Comparison of ENCODE assay signal across 23 mouse cellular contexts in genomic region chr9:75328047-75328446, GRCm38 (mm10). TPM values are rescaled to one million over a fixed set of nuclear protein-coding genes. Genes with fewer than 3 reads are reported as not detected.
DNase-seq lines count a peak whose midpoint lies in the region; TF ChIP-seq lines count a peak whose summit lies in the region.
"Had no signal": no experiment of that assay in that cellular context is flagged by ENCODE, and none has a peak within 500 bp of the region (broad histone marks: within the 10 kb centered on the region; RNA-seq: fewer than 3 reads in every experiment).

No protein-coding gene starts in this region.

- H3K4me3 ChIP-seq in CH12.LX (replicated peaks in 1 of 3; ENCODE audit: low read depth in 2 of 3, low read length in 2 of 3, poor library complexity in 1 of 3) = no peak overlapping the region
- H3K4me3 ChIP-seq in midbrain, embryonic 10.5 days = no peak overlapping the region

- no peak for TF ChIP-seq CTCF in CH12.LX (conservative IDR thresholded peaks at IDR 0.05 in 1 of 2, IDR thresholded peaks at IDR 0.05 in 1 of 2; ENCODE audit: low read depth in 2 of 2, low read length in 2 of 2)

- no peak for TF ChIP-seq RAD21 in CH12.LX (IDR thresholded peaks at IDR 0.05; ENCODE audit: low read depth, low read length)

- WGBS in midbrain, embryonic 10.5 days = 96% methylated on average over 3 of the region's 3 CpGs

- no peaks in the 10 kb centered on the region for H3K9me3 ChIP-seq in CH12.LX (replicated peaks; ENCODE audit: low read length)
- H3K9me3 ChIP-seq in midbrain, embryonic 10.5 days (replicated peaks) = no peaks in the 10 kb centered on the region
- H3K9me3 ChIP-seq: G1E had no signal

- no peak overlapping the region for H3K27ac ChIP-seq in CH12.LX (ENCODE audit: insufficient read depth, low read depth)
- H3K27ac ChIP-seq in midbrain, embryonic 10.5 days (replicated peaks) = no peak overlapping the region

- no peak for TF ChIP-seq POLR2A in CH12.LX (IDR thresholded peaks at IDR 0.05; ENCODE audit: low read depth, low read length)

- H3K79me2 ChIP-seq in CH12.LX (replicated peaks; ENCODE audit: control insufficient read depth, extremely low read depth, insufficient read depth, poor library complexity, severe bottlenecking) = no peaks in the 10 kb centered on the region

- peaks cover 0 to 4% of the 10 kb centered on the region in 2 experiments for H3K36me3 ChIP-seq in CH12.LX (replicated peaks in 1 of 2; ENCODE audit: control insufficient read depth in 1 of 2, insufficient read depth in 1 of 2, low read length in 1 of 2)
- H3K36me3 ChIP-seq in splenic B cell, adult 2 months (ENCODE audit: control insufficient read depth, insufficient read depth, low read length, poor library complexity, severe bottlenecking) = no peaks in the 10 kb centered on the region
- peaks cover 57% of the 10 kb centered on the region for H3K36me3 ChIP-seq in midbrain, embryonic 10.5 days
- H3K36me3 ChIP-seq: G1E had no signal

- H3K4me1 ChIP-seq in CH12.LX (ENCODE audit: control insufficient read depth in 1 of 2, insufficient read depth in 2 of 2) = peaks cover 6 to 36% of the 10 kb centered on the region in 2 experiments
- no peaks in the 10 kb centered on the region for H3K4me1 ChIP-seq in midbrain, embryonic 10.5 days

- no peak overlapping the region for H3K4me2 ChIP-seq in CH12.LX (ENCODE audit: insufficient read depth, low read depth, poor library complexity, severe bottlenecking)

- DNase-seq in A20 (ENCODE audit: low read depth, low spot score) (peak; percentile 84), CH12.LX (ENCODE audit: extremely low read depth) (peak; percentile 62)
- peak; percentile 37 for DNase-seq in splenic B cell, adult 2 months (ENCODE audit: low read depth, low spot score)
- DNase-seq in natural killer cell, adult 2 months (ENCODE audit: low spot score in 2 of 2) = no peak
- DNase-seq in midbrain, embryonic 10.5 days (ENCODE audit: low spot score) = no peak
- DNase-seq in thymus, postnatal 10 days (ENCODE audit: low spot score in 2 of 2) = no peak
- DNase-seq: adrenal gland, adult 2 months; adrenal gland, adult 8-10 months; adrenal gland, postnatal 10 days; adrenal gland, postnatal 14 days; adrenal gland, postnatal 25 days; adrenal gland, postnatal 36 days; B cell, adult 2 months; cerebellum, adult 11 months; cerebellum, adult 11-12 months; cerebellum, adult 18-20 months; cerebellum, adult 2 months; cerebellum, adult 8-10 months had no signal

- no peaks in the 10 kb centered on the region for H3K27me3 ChIP-seq in CH12.LX (replicated peaks)
- H3K27me3 ChIP-seq in splenic B cell, adult 2 months (ENCODE audit: control insufficient read depth, insufficient read depth, low read length, poor library complexity, severe bottlenecking) = no peaks in the 10 kb centered on the region
- H3K27me3 ChIP-seq in midbrain, embryonic 10.5 days (ENCODE audit: low read depth, poor library complexity, severe bottlenecking) = no peaks in the 10 kb centered on the region
- H3K27me3 ChIP-seq: Patski had no signal

- H3K9ac ChIP-seq in CH12.LX (ENCODE audit: insufficient read depth, low read depth) = no peak overlapping the region

- TF ChIP-seq EP300 in CH12.LX (IDR thresholded peaks at IDR 0.05; ENCODE audit: low read length) = peak; percentile 21; the same call in 1 of the 2 replicates

- in situ Hi-C loops in CH12.LX (cut with MboI; ENCODE audit: low pct_ligation_motif_present, low pct_unique_long_range_greater_than_20kb, low sequenced_read_pairs) = no loop called here

- dilution Hi-C loops in CH12.LX (cut with MboI; ENCODE audit: extremely low pct_ligation_motif_present, extremely low pct_unique_long_range_greater_than_20kb, low sequenced_read_pairs) = no loop called here

TF ChIP-seq in CH12.LX, 34 proteins besides CTCF, POLR2A, EP300 and RAD21:
- TF ChIP-seq ZC3H11A (IDR thresholded peaks at IDR 0.05; ENCODE audit: low read depth, low read length) (no peak), MAX (IDR thresholded peaks at IDR 0.05; ENCODE audit: low read length) (no peak), BHLHE40 (IDR thresholded peaks at IDR 0.05; ENCODE audit: low read depth, low read length) (peak; percentile 68), USF1 (IDR thresholded peaks at IDR 0.05; ENCODE audit: low read depth, low read length) (no peak), USF2 (conservative IDR thresholded peaks at IDR 0.05; ENCODE audit: low read depth, low read length) (no peak), GABPA (IDR thresholded peaks at IDR 0.05; ENCODE audit: insufficient replicate concordance, low read depth, low read length) (no peak), TBP (conservative IDR thresholded peaks at IDR 0.05; ENCODE audit: low read depth, low read length) (no peak), MAZ (IDR thresholded peaks at IDR 0.05; ENCODE audit: low read depth, low read length) (no peak), KAT2A (IDR thresholded peaks at IDR 0.05; ENCODE audit: insufficient replicate concordance, low read length) (no peak), ETS1 (conservative IDR thresholded peaks at IDR 0.05; ENCODE audit: low read depth, low read length) (peak; percentile 72), MEF2A (IDR thresholded peaks at IDR 0.05; ENCODE audit: borderline replicate concordance, low read depth, low read length) (no peak), HCFC1 (IDR thresholded peaks at IDR 0.05; ENCODE audit: low read depth, low read length) (no peak), TCF12 (IDR thresholded peaks at IDR 0.05; ENCODE audit: low read depth, low read length) (peak; percentile 53; the same call in 1 of the 2 replicates)

RNA-seq across cellular contexts. Expression of gene Bcl2l10, which starts 19.5 kb away (rescaled TPM):
- total RNA-seq in CH12.LX (2012; rRNA removed) (not detected in 2 replicates), CH12.LX (2014; rRNA removed) (not detected in 2 replicates)
- polyA plus RNA-seq in CH12.LX (2012; ENCODE audit: insufficient read length, low read depth) = not detected in 2 replicates
- not detected in 2 replicates for polyA plus RNA-seq in midbrain, embryonic 10.5 days (2016; fragmentation: Nextera tagmentation; extraction: Ambion mirVana)
- total RNA-seq: adrenal gland, postnatal 14 days; adrenal gland, postnatal 25 days; MEL had no signal
- polyA plus RNA-seq: activated CD4-positive, CD25-positive, alpha-beta regulatory T cell, adult 4 months; C2C12; G1E had no signal

RNA-seq across cellular contexts. Expression of gene Gnb5, which starts 22.0 kb away (rescaled TPM):
- total RNA-seq in CH12.LX (2012; rRNA removed) (4.4 and 6.5 TPM in 2 replicates), CH12.LX (2014; rRNA removed) (2.9 and 4.7 TPM in 2 replicates)
- polyA plus RNA-seq in CH12.LX (2012; ENCODE audit: insufficient read length, low read depth) = 2.7 and 3.1 TPM in 2 replicates
- polyA plus RNA-seq in midbrain, embryonic 10.5 days (2016; fragmentation: Nextera tagmentation; extraction: Ambion mirVana) = 29.3 and 30.9 TPM in 2 replicates
- polyA plus RNA-seq: G1E had no signal

Comparison
In these comparisons a context has a peak if more than half of its experiments do, and no peak if none do; other contexts are left out.
1. DNase-seq: peak in A20 (single experiment), CH12.LX (single experiment) and splenic B cell, adult 2 months (single experiment); none in natural killer cell, adult 2 months (0 of 2), midbrain, embryonic 10.5 days (single experiment) and thymus, postnatal 10 days (0 of 2).